Mouse (Mus musculus): ENCODE measurements around the gene Gramd1b. TPM values are rescaled to one million over a fixed set of nuclear protein-coding genes. Genes with fewer than 3 reads are reported as not detected.

Gene Gramd1b
- polyA plus RNA-seq, 1 experiment from 2014 or later, result 6.1 TPM

DNA sequence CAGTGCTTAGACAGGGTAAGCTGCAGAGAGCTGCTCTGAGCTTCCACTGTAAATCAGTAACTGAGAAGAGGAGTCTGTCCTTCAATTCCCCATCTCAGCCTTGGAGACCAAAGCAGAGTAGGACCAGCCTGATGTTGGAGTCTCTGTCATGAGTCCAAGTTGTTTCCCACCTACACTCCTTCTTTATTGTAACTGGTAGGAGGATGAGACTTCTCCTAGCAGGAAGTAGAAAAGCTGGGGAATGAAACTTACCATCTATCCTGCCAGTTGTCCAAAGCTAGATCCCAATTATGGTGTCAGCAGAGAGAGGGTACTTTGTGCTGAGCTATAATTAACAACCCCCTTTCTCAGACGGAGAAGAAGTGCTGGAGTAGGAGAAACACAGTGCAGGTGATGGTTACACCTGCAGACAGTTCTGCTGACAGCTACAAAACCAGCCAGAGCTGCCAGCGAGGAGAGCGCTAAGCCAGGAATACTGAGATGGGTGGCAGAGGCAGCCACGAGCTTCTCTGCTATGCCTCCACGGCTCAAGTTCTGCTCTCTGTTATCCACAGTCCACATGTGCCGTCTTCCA, 131.7 kb downstream of the Gramd1b start:
- Histone ChIP-seq H3K9ac (no peak overlapping the region), H3K4me3 (no peak overlapping the region), H3K9me3 (no peaks in the 10 kb centered on the region), H3K36me3 (no peaks in the 10 kb centered on the region), H3K27me3 (replicated peaks) (no peaks in the 10 kb centered on the region), H3K4me2 (replicated peaks) (no peak overlapping the region), H3K4me1 (0 out of 2 replicates have a peak, but pooled peaks cover 4% of the 10 kb centered on the region), H3K27ac (no peak overlapping the region)
- 87% methylated on average over 6 of the region's 6 CpGs for WGBS
- ATAC-seq (ENCODE audit: low FRiP score, low read depth), result no peak

DNA sequence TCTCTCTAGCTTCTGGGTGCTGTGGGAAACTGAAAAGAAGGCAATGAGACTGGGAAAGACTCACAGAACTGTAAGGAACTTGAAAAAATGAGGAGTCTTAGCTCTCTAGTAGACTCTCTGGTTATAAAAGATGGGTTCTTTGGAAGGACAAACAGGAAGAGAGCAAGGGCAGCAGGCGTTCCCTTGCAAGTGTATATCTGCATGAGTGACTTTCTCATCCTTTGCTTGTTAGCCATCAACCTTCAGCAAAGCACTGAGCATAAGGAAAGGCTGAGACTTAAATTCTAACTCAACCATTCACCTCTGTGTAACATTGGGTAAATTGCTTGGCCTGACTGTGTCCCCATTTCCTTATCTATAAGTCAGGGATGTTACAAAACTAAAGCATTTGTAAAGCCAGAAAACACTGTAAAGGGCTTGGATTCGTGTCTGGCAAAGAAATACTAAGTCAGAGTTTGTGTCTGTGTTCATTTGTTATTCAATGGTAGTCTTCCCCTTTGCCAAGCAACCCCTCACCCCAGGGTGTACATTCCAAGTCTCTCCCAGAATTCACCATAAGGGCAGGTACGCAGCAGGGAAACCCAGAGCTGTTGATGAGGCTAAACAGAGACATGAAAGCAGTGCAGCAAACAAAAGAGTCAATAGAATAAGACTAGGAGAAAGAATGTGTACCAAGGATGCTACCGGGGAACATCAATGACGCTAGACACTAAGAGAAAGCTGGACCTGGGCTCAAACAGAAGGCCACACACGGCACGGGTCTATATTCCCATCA, 133.5 kb downstream of the Gramd1b start:
- H3K36me3 ChIP-seq, result no peaks in the 10 kb centered on the region
- H3K9ac ChIP-seq, result no peak overlapping the region
- H3K27ac ChIP-seq, result no peak overlapping the region
- ATAC-seq (ENCODE audit: low FRiP score, low read depth), result no peak
- 70% methylated on average over 7 of the region's 7 CpGs for whole genome bisulfite sequencing
- H3K4me3 ChIP-seq, result no peak overlapping the region
- H3K27me3 ChIP-seq (replicated peaks), result no peaks in the 10 kb centered on the region
- peaks cover 8% of the 10 kb centered on the region for H3K4me1 ChIP-seq
- H3K4me2 ChIP-seq (replicated peaks), result no peak overlapping the region
- H3K9me3 ChIP-seq, result no peaks in the 10 kb centered on the region

GRCm38 (mm10) chr9:40397036-40397435, 134.1 kb downstream of the Gramd1b start:
- Histone ChIP-seq H3K4me1 (peaks cover 13% of the 10 kb centered on the region), H3K4me3 (peak overlapping the region; percentile 11; the same call in 1 of the 2 replicates), H3K9me3 (no peaks in the 10 kb centered on the region), H3K27ac (no peak overlapping the region), H3K36me3 (no peaks in the 10 kb centered on the region), H3K27me3 (replicated peaks) (no peaks in the 10 kb centered on the region), H3K4me2 (replicated peaks) (peak overlapping the region; percentile 44), H3K9ac (no peak overlapping the region)
- WGBS, result 29% methylated on average over 2 of the region's 2 CpGs
- ATAC-seq (ENCODE audit: low FRiP score, low read depth), result peak; percentile 51

DNA sequence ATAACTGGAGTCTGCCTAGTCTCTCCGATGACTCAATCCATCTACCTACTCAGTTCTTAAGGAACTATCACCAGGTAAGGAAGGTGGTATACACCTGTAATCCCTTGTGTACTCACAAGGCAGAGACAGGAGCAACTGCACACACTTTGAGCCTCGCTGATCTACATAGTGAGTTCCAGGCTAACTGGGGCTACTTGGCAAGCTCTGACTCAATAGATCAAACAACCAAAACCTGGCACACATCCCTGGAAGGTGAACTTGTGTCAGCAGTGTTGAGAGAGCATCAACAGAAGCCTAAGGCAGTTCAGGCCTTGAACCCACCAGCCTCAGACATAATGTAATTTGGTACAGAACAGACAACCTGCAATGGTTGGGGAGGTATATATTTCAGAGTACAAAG, 135.0 kb downstream of the Gramd1b start:
- 94% methylated on average over 2 of the region's 2 CpGs for WGBS
- H3K9ac ChIP-seq, result no peak overlapping the region
- no peak for ATAC-seq (ENCODE audit: low FRiP score, low read depth)
- peaks cover 22% of the 10 kb centered on the region for H3K4me1 ChIP-seq
- H3K9me3 ChIP-seq, result no peaks in the 10 kb centered on the region
- no peaks in the 10 kb centered on the region for H3K36me3 ChIP-seq
- no peak overlapping the region for H3K4me2 ChIP-seq (replicated peaks)
- no peak overlapping the region for H3K4me3 ChIP-seq
- no peaks in the 10 kb centered on the region for H3K27me3 ChIP-seq (replicated peaks)
- no peak overlapping the region for H3K27ac ChIP-seq

DNA sequence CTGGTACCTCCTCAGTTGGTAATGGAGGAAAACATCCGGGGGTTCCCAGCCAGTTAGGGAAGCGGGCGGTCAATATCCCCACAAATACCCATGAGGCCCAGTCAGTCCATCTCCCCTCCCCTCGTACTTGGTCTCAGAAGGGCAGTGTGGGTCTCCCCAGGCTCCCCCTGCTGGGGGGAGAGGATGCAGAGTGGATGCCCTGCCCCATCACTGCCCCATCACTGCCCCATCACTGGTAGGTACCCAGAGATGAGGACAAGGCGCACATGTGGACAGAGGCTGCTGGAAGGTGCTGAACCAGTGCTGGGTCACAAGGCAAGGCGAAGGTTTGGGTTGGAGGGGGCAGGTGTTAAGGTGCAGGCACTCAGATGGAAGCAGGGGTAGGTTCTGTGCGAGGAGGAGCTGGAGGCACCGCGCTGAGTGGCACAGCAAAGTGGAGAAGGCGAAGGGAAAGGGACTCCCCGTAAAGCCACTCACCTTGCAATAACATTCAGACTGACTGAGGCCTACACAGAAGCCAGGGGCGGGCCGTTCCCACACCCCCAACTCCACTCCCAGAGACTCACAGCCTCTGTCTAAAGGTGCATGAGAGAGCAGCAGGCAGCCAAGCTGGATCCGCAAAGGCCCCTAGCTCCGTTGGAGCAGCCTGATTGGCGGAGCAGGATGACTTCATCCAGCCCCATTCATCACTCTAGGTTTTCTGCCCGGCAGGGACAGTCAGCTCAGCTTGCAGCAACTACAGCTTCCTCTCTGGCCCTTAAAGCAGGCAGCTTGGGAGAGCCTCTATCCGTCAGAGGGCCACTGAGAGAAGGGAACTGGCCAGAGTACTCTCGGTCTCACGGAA, 139.1 kb downstream of the Gramd1b start:
- Histone ChIP-seq H3K27ac (peak overlapping the region; percentile 68), H3K4me3 (peak overlapping the region; percentile 11; the same call in 1 of the 2 replicates), H3K36me3 (no peaks in the 10 kb centered on the region), H3K4me1 (peaks cover 25% of the 10 kb centered on the region), H3K27me3 (replicated peaks) (no peaks in the 10 kb centered on the region), H3K9ac (peak overlapping the region; percentile 18), H3K4me2 (replicated peaks) (peak overlapping the region; percentile 56), H3K9me3 (no peaks in the 10 kb centered on the region)
- 18% methylated on average over 20 of the region's 20 CpGs for WGBS
- ATAC-seq (ENCODE audit: low FRiP score, low read depth), result peak; percentile 94

DNA sequence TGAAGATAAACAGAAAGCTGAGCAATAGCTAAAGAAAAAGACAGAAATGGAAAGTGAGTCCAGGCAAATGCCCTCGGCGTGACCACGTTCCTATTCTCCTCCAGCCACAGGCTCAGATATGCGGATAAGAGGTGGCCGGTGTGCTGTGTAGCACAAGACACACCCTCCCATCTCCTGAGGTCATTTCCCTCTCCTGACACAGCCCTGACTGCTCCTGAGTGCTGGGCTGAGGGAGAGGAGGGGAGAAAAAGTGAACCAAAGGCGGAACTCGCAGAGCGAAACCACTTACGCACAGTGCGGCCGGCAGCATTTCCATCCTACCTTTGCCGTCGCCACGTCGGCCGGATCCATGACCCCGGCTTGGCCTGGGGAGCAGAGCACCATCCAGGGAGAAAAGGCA, 139.8 kb downstream of the Gramd1b start:
- Histone ChIP-seq H3K27ac (no peak overlapping the region), H3K36me3 (no peaks in the 10 kb centered on the region), H3K9me3 (no peaks in the 10 kb centered on the region), H3K4me1 (peaks cover 22% of the 10 kb centered on the region), H3K9ac (peak overlapping the region; percentile 18; the same call in 1 of the 2 replicates), H3K4me3 (no peak overlapping the region), H3K27me3 (replicated peaks) (no peaks in the 10 kb centered on the region), H3K4me2 (replicated peaks) (peak overlapping the region; percentile 56)
- 60% methylated on average over 17 of the region's 17 CpGs for WGBS
- ATAC-seq (ENCODE audit: low FRiP score, low read depth), result peak; percentile 10; the same call in 1 of the 2 replicates

- no peak for ATAC-seq (ENCODE audit: low FRiP score, low read depth)
- Histone ChIP-seq H3K4me2 (replicated peaks) (peak overlapping the region; percentile 56), H3K9me3 (no peaks in the 10 kb centered on the region), H3K27me3 (replicated peaks) (no peaks in the 10 kb centered on the region), H3K4me1 (peaks cover 22% of the 10 kb centered on the region), H3K9ac (no peak overlapping the region), H3K4me3 (no peak overlapping the region), H3K36me3 (no peaks in the 10 kb centered on the region), H3K27ac (no peak overlapping the region)
- WGBS, result 38% methylated on average over 8 of the region's 8 CpGs
These were observed 140.3 kb downstream of the Gramd1b start for GRCm38 (mm10) chr9:40390904-40391303.

- Histone ChIP-seq H3K4me2 (replicated peaks) (no peak overlapping the region), H3K36me3 (no peaks in the 10 kb centered on the region), H3K9me3 (no peaks in the 10 kb centered on the region), H3K4me1 (peaks cover 22% of the 10 kb centered on the region), H3K27ac (no peak overlapping the region), H3K27me3 (replicated peaks) (no peaks in the 10 kb centered on the region), H3K9ac (no peak overlapping the region), H3K4me3 (no peak overlapping the region)
- 91% methylated on average over 8 of the region's 8 CpGs for WGBS
- ATAC-seq (ENCODE audit: low FRiP score, low read depth), result no peak
These were observed 140.8 kb downstream of the Gramd1b start for GRCm38 (mm10) chr9:40390396-40390760.

GRCm38 (mm10) chr9:40389669-40390395, 141.4 kb downstream of the Gramd1b start:
- H3K4me2 ChIP-seq (replicated peaks), result no peak overlapping the region
- WGBS, result 87% methylated on average over 8 of the region's 8 CpGs

GRCm38 (mm10) chr9:40389175-40389574, 142.0 kb downstream of the Gramd1b start:
- Histone ChIP-seq H3K4me3 (no peak overlapping the region), H3K9me3 (no peaks in the 10 kb centered on the region), H3K27ac (no peak overlapping the region), H3K4me2 (replicated peaks) (no peak overlapping the region), H3K4me1 (peaks cover 22% of the 10 kb centered on the region), H3K27me3 (replicated peaks) (no peaks in the 10 kb centered on the region), H3K9ac (no peak overlapping the region), H3K36me3 (no peaks in the 10 kb centered on the region)
- 89% methylated on average over 6 of the region's 6 CpGs for WGBS
- no peak for ATAC-seq (ENCODE audit: low FRiP score, low read depth)

More at GRCm38 (mm10) chr9:40389669-40390395, 141.4 kb downstream of the Gramd1b start:
- H3K27ac ChIP-seq, result no peak overlapping the region
- H3K4me1 ChIP-seq, result peaks cover 22% of the 10 kb centered on the region
- no peak overlapping the region for H3K4me3 ChIP-seq
- ATAC-seq (ENCODE audit: low FRiP score, low read depth), result no peak
- no peaks in the 10 kb centered on the region for H3K27me3 ChIP-seq (replicated peaks)
- no peaks in the 10 kb centered on the region for H3K9me3 ChIP-seq
- H3K36me3 ChIP-seq, result no peaks in the 10 kb centered on the region
- no peak overlapping the region for H3K9ac ChIP-seq

DNA sequence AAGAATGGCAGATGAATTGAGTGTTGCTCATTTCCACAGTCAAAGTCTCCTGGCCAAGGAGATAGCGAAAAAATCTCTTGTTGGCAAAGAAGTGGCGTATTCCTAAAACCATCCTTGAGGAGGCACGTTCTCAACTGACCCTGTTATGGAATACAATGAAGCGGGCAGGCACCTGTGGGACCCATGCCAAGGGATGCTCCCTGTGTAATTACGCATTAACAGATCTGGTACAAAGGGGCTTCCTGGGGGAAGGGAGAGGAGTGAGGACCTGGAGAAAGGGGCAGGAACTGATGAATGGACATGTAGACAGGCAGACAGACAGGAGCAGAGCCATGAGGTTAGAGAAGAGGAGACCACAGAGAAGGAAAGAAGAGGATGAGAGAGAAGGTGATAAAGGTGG, 146.4 kb downstream of the Gramd1b start:
- H3K9me3 ChIP-seq, result no peaks in the 10 kb centered on the region
- no peak overlapping the region for H3K4me2 ChIP-seq (replicated peaks)
- ATAC-seq (ENCODE audit: low FRiP score, low read depth), result no peak
- H3K36me3 ChIP-seq, result no peaks in the 10 kb centered on the region
- no peak overlapping the region for H3K4me3 ChIP-seq
- H3K9ac ChIP-seq, result no peak overlapping the region
- WGBS, result 91% methylated on average over 5 of the region's 5 CpGs
- no peak overlapping the region for H3K27ac ChIP-seq
- H3K4me1 ChIP-seq, result peaks cover 9% of the 10 kb centered on the region; the same call in 1 of the 2 replicates
- no peaks in the 10 kb centered on the region for H3K27me3 ChIP-seq (replicated peaks)
